Mouse (Mus musculus) brain, embryonic 14.5 days (tissue): ENCODE measurements at regions not wholly inside any gene's neighbourhood (a gene's known extent, or its start where the extent isn't known, plus 50 kb on each side); places are given as distances from the start of the nearest gene placed in this dataset.

Experiments used
- CTCF ChIP-seq: fragments of 200-500 bp; IDR thresholded peaks from 2 replicates; pipeline ENCODE4 v1.5.1; 2012; ENCODE audit warnings: inconsistent platforms, mild to moderate bottlenecking, moderate library complexity, borderline replicate concordance; ENCODE audit not compliant: insufficient read depth, insufficient read length; ENCODE audit errors: extremely low read depth
- POLR2A ChIP-seq: fragments of 200-500 bp; IDR thresholded peaks from 2 replicates; pipeline ENCODE4 v1.6.1; 2012; ENCODE audit warnings: mild to moderate bottlenecking, inconsistent platforms, borderline replicate concordance; ENCODE audit not compliant: poor library complexity, insufficient read depth, insufficient read length, severe bottlenecking; ENCODE audit errors: extremely low read depth

DNA sequence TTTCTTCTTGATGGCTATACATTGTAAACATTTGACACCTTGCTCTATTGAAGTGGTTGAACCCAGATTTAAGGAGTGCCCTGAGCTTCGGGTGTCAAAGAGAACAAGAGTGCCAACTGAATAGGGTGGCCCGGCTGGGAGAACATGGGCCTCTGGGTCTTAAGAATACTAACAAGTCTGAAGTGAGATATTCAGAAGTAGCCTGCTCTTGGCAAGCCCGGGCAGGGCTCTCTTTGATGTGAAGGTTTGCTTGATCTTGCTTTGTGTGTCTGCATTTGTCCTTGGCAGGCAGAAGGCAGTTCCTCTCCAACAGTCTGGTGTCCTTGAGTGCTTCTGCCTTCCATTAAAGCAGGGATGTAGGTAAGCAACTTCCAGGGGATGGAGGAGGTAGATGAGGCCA lies 203.5 kb upstream of the Tsc22d2 start:
- TF ChIP-seq CTCF (no peak), POLR2A (no peak)
